Mouse (Mus musculus): ENCODE measurements at regions not wholly inside any gene's neighbourhood (a gene's known extent, or its start where the extent isn't known, plus 50 kb on each side); places are given as distances from the start of the nearest gene placed in this dataset.

DNA sequence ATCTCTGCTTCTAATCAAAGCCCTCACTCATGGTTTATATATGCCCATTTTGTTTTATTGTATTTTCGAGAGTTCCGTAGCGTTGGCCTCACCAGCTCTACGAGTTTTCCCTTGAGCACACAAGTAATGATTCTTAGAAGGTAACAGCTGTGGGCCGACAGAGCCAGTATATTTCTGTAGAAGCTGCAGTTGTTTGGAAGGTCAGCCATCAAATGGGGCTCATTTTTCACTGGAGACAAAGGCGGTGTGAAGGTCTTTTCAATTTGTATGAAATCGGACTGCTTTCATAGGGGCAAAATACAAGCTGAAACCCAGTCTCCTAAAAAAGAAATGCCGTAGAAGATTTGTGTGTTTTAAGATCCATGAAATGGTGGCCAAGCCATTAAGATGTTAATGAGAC is 307.9 kb downstream of the Qk start:
- no peak for TF ChIP-seq TCF12 (IDR thresholded peaks at IDR 0.05; ENCODE audit: low read depth, low read length)
- no peak for TF ChIP-seq POLR2A (IDR thresholded peaks at IDR 0.05; ENCODE audit: low read depth, low read length)
- no peak for TF ChIP-seq CHD1 (IDR thresholded peaks at IDR 0.05; ENCODE audit: low read depth, low read length)
